Mouse (Mus musculus) erythroblast, embryonic 14.5 days (primary cell): ENCODE measurements around the gene Maml1.

Experiments used
- GATA1 ChIP-seq: IDR thresholded peaks from 2 replicates; pipeline ENCODE4 v1.6.1; 2012; ENCODE audit warnings: low read length, inconsistent platforms, mixed read lengths
- TAL1 ChIP-seq: IDR thresholded peaks from 3 replicates; pipeline ENCODE4 v1.6.1; 2012; ENCODE audit warnings: low read length, inconsistent platforms, mixed read lengths

DNA sequence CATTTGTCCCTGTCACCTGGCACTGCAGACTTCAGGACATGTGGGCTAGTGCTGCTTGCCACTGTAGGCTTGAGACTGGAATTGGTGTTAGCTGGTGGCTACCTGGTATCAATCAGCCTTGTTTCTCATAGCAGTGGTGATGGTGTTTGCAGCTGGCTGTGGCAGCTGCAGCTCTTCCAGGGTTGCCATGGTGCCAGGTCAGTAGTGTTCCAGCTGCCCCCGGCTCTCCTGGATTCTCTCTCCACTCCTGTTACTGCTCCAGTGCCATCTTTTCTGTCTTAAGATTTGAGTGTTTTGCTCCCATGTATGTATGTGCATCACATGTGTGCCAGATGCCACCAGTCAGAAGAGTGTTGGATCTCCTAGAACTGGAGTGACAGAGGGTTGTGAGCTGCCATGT lies 38.7 kb downstream of the Maml1 start:
- no peak for TF ChIP-seq GATA1
- TF ChIP-seq TAL1 = no peak
